Mouse (Mus musculus) left cerebral cortex, adult 11 months (tissue): ENCODE data around the gene Akna.

Experiments
- DNase-seq: peaks from one replicate; pipeline ENCODE4 v3.0.0; 2022; ENCODE audit warnings: low spot score

The Akna gene

GRCm38 (mm10) chr4:63384262-63384661, 18.9 kb downstream of the Akna start:
- no peak for DNase-seq

GRCm38 (mm10) chr4:63383474-63383873, 19.7 kb downstream of the Akna start:
- no peak for DNase-seq

- no peak for DNase-seq
Measured at GRCm38 (mm10) chr4:63382676-63383369, 20.3 kb downstream of the Akna start.

- no peak for DNase-seq
Measured at GRCm38 (mm10) chr4:63377483-63377882, 25.7 kb downstream of the Akna start.

GRCm38 (mm10) chr4:63375367-63375766, 27.8 kb downstream of the Akna start:
- no peak for DNase-seq

GRCm38 (mm10) chr4:63374331-63374730, 28.8 kb downstream of the Akna start:
- no peak for DNase-seq

- DNase-seq: no peak
Measured at GRCm38 (mm10) chr4:63373404-63373803, 29.8 kb downstream of the Akna start.

- DNase-seq: no peak
Measured at GRCm38 (mm10) chr4:63371890-63372289, 31.3 kb downstream of the Akna start.

GRCm38 (mm10) chr4:63370897-63371296, 32.3 kb downstream of the Akna start:
- DNase-seq: no peak

- peak; percentile 74 for DNase-seq
Measured at GRCm38 (mm10) chr4:63368577-63368976, 34.6 kb downstream of the Akna start.

GRCm38 (mm10) chr4:63362150-63362549, 41.0 kb downstream of the Akna start, which contains the start of gene Orm2:
Orm2 (plus strand) TSS chr4:63362449.
- no peak for DNase-seq

GRCm38 (mm10) chr4:63359861-63360260, 43.3 kb downstream of the Akna start:
- no peak for DNase-seq

GRCm38 (mm10) chr4:63356981-63357570, 46.1 kb downstream of the Akna start:
- DNase-seq: no peak

- no peak for DNase-seq
Measured at GRCm38 (mm10) chr4:63355877-63356665, 47.1 kb downstream of the Akna start, which contains the start of gene Orm3. Orm3 (plus strand) TSS chr4:63356162.

- no peak for DNase-seq
Measured at GRCm38 (mm10) chr4:63348524-63348923, 54.6 kb downstream of the Akna start.

GRCm38 (mm10) chr4:63346659-63347058, 56.5 kb downstream of the Akna start:
- DNase-seq: no peak

GRCm38 (mm10) chr4:63345261-63345660, 57.9 kb downstream of the Akna start:
- DNase-seq: no peak

- DNase-seq: no peak
Measured at GRCm38 (mm10) chr4:63344295-63344694, 58.9 kb downstream of the Akna start, which contains the start of gene Orm1. Orm1 (plus strand) TSS chr4:63344560.

GRCm38 (mm10) chr4:63343608-63344007, 59.5 kb downstream of the Akna start:
- DNase-seq: no peak

GRCm38 (mm10) chr4:63342491-63342890, 60.7 kb downstream of the Akna start:
- no peak for DNase-seq

- DNase-seq: no peak
Measured at GRCm38 (mm10) chr4:63338414-63339076, 64.6 kb downstream of the Akna start.

GRCm38 (mm10) chr4:63333403-63333802, 69.8 kb downstream of the Akna start:
- no peak for DNase-seq
